Comparison of ENCODE assay signal across 20 mouse cellular contexts in the genomic region with DNA sequence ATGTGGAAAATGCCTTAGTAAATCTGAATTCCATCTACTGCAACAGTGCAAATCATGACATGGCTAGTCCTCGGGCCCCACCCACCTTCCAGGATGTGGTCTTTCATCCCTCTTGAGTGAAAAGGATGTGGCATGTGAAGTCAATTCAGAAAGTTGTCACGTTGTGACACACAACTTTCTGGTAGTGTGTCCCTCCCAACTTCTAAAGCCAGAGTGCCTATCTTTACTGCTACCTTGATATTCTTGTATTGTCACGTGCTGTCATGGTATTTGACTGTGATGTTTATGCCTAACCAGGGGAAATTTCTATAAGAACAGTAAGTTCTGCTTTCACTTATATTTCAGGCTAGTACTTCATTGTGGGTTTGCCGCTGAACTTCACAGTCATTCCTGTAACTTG.
DNase-seq lines count a peak whose midpoint lies in the region; ATAC-seq and TF ChIP-seq lines count a peak whose summit lies in the region.
"Had no signal": no experiment of that assay in that cellular context is flagged by ENCODE, and none has a peak within 500 bp of the region (broad histone marks: within the 10 kb centered on the region; RNA-seq: fewer than 3 reads in every experiment).

No protein-coding gene starts in this region.

- WGBS in forebrain, embryonic 10.5 days: 87% methylated on average over 4 of the region's 4 CpGs
- WGBS in embryonic facial prominence, embryonic 10.5 days: 86% methylated on average over 4 of the region's 4 CpGs
- WGBS in heart, adult 2 months: 70% methylated on average over 4 of the region's 4 CpGs

- H3K79me2 ChIP-seq in heart, adult 2 months (replicated peaks; ENCODE audit: control insufficient read depth, insufficient read depth, low read length): no peaks in the 10 kb centered on the region

- H3K27ac ChIP-seq in forebrain, embryonic 10.5 days: no peak overlapping the region
- no peak overlapping the region for H3K27ac ChIP-seq in embryonic facial prominence, embryonic 10.5 days (replicated peaks)
- no peak overlapping the region for H3K27ac ChIP-seq in heart, adult 2 months
- H3K27ac ChIP-seq: hindbrain, postnatal 0 days; limb, embryonic 12.5 days; liver, embryonic 13.5 days; midbrain, embryonic 10.5 days had no signal

- no peak overlapping the region for H3K9ac ChIP-seq in heart, adult 2 months (ENCODE audit: low read depth, low read length)
- H3K9ac ChIP-seq: heart, embryonic 12.5 days; limb, embryonic 12.5 days; liver, embryonic 13.5 days had no signal

- TF ChIP-seq POLR2A in heart, adult 2 months (IDR thresholded peaks at IDR 0.05; ENCODE audit: insufficient read depth, low read depth, low read length): no peak

- peak; percentile 45 to 47 for DNase-seq in spleen, postnatal 36 days (ENCODE audit: low spot score in 2 of 2)
- DNase-seq in spleen, postnatal 4 days (ENCODE audit: low spot score in 2 of 2): no peak
- DNase-seq in CD4-positive helper T cell, adult 2 months (ENCODE audit: low read depth, low spot score): peak; percentile 64
- DNase-seq in forebrain, embryonic 10.5 days (ENCODE audit: extremely low spot score, low spot score): no peak
- DNase-seq in embryonic facial prominence, embryonic 10.5 days (ENCODE audit: low spot score): no peak
- DNase-seq in heart, adult 2 months: no peak
- DNase-seq: adrenal gland, postnatal 14 days; cerebellum, adult 2 months; gastrocnemius, postnatal 14 days; heart, postnatal 36 days; kidney, adult 9 months; kidney, postnatal 4 days; liver, embryonic 13.5 days; right cerebral cortex, adult 18-20 months had no signal

- H3K4me3 ChIP-seq in forebrain, embryonic 10.5 days: no peak overlapping the region
- no peak overlapping the region for H3K4me3 ChIP-seq in embryonic facial prominence, embryonic 10.5 days
- H3K4me3 ChIP-seq in heart, adult 2 months: no peak overlapping the region
- H3K4me3 ChIP-seq: heart, embryonic 12.5 days; limb, embryonic 12.5 days; liver, embryonic 13.5 days; midbrain, embryonic 10.5 days had no signal

- no peaks in the 10 kb centered on the region for H3K9me3 ChIP-seq in forebrain, embryonic 10.5 days
- no peaks in the 10 kb centered on the region for H3K9me3 ChIP-seq in embryonic facial prominence, embryonic 10.5 days
- H3K9me3 ChIP-seq: heart, embryonic 12.5 days; limb, embryonic 12.5 days; liver, embryonic 13.5 days; midbrain, embryonic 10.5 days had no signal

- TF ChIP-seq CTCF in heart, adult 2 months (IDR thresholded peaks at IDR 0.05): no peak

- peak; percentile 64 for ATAC-seq in common myeloid progenitor, adult 5-6 weeks (replicated peaks; ENCODE audit: low read depth, poor library complexity, severe bottlenecking)
- peak; percentile 72 for ATAC-seq in monocyte, adult 5-6 weeks (replicated peaks; ENCODE audit: insufficient number of reproducible peaks, low FRiP score, low TSS enrichment, poor library complexity, severe bottlenecking)
- ATAC-seq: hindbrain, postnatal 0 days had no signal

- no peaks in the 10 kb centered on the region for H3K36me3 ChIP-seq in forebrain, embryonic 10.5 days (replicated peaks)
- H3K36me3 ChIP-seq in embryonic facial prominence, embryonic 10.5 days (replicated peaks): no peaks in the 10 kb centered on the region
- no peaks in the 10 kb centered on the region for H3K36me3 ChIP-seq in heart, adult 2 months (ENCODE audit: control insufficient read depth, insufficient read depth, low read length)
- H3K36me3 ChIP-seq: heart, embryonic 12.5 days; limb, embryonic 12.5 days; liver, embryonic 13.5 days; midbrain, embryonic 10.5 days had no signal

- no peak for TF ChIP-seq EP300 in heart, adult 2 months (IDR thresholded peaks at IDR 0.05; ENCODE audit: insufficient read depth, low read depth, low read length)

- H3K27me3 ChIP-seq in forebrain, embryonic 10.5 days (ENCODE audit: poor library complexity, severe bottlenecking): no peaks in the 10 kb centered on the region; the same call in 1 of the 2 replicates
- no peaks in the 10 kb centered on the region for H3K27me3 ChIP-seq in embryonic facial prominence, embryonic 10.5 days (replicated peaks; ENCODE audit: low read depth, poor library complexity, severe bottlenecking)
- H3K27me3 ChIP-seq in heart, adult 2 months (ENCODE audit: control insufficient read depth, insufficient read depth, low read length): no peaks in the 10 kb centered on the region; the same call in 1 of the 2 replicates
- H3K27me3 ChIP-seq: heart, embryonic 12.5 days; limb, embryonic 12.5 days; liver, embryonic 13.5 days had no signal

- H3K4me1 ChIP-seq in forebrain, embryonic 10.5 days: 0 out of 2 replicates have a peak, but pooled peaks cover 3% of the 10 kb centered on the region
- H3K4me1 ChIP-seq in embryonic facial prominence, embryonic 10.5 days: no peaks in the 10 kb centered on the region
- H3K4me1 ChIP-seq in heart, adult 2 months (ENCODE audit: control insufficient read depth, insufficient read depth, low read length): no peaks in the 10 kb centered on the region; the same call in 1 of the 2 replicates
- H3K4me1 ChIP-seq: heart, embryonic 12.5 days; limb, embryonic 12.5 days had no signal

- intact Hi-C loops in heart, adult 2 months (cut with DNase I): no loop called here

Comparison
In these comparisons a context has a peak if more than half of its experiments do, and no peak if none do; other contexts are left out.
1. DNase-seq: peak in spleen, postnatal 36 days (2 of 2) and CD4-positive helper T cell, adult 2 months (single experiment); none in spleen, postnatal 4 days (0 of 2), forebrain, embryonic 10.5 days (single experiment), embryonic facial prominence, embryonic 10.5 days (single experiment) and heart, adult 2 months (0 of 2).